Mouse (Mus musculus) hematopoietic stem cell, adult 5-6 weeks (primary cell): ENCODE data around the gene Mad1l1. TPM values are rescaled to one million over a fixed set of nuclear protein-coding genes. Genes with fewer than 3 reads are reported as not detected.

Experiments used
- ATAC-seq, 2 experiments: fragments of 125-278 bp in 1 of 2; replicated peaks in 1 of 2; 2 replicates each; pipeline ENCODE4 v1.8.0; 2016 to 2017; ENCODE audit warnings: inconsistent platforms in 2 of 2, mild to moderate bottlenecking in 2 of 2, moderate number of reproducible peaks in 2 of 2, low read depth in 1 of 2, moderate TSS enrichment in 1 of 2; ENCODE audit not compliant: low FRiP score in 2 of 2, poor library complexity in 2 of 2, severe bottlenecking in 2 of 2, insufficient read depth in 1 of 2, low TSS enrichment in 1 of 2
- total RNA-seq: library from RNA; stranded (forward); fragments of 172-1452, 232-1000 nt; gene quantifications from 2 replicates; pipeline ENCODE4 v1.2.3, GENCODE M21; 2017

The Mad1l1 gene
- total RNA-seq, 1 experiment from 2014 or later: 70.7 TPM

DNA sequence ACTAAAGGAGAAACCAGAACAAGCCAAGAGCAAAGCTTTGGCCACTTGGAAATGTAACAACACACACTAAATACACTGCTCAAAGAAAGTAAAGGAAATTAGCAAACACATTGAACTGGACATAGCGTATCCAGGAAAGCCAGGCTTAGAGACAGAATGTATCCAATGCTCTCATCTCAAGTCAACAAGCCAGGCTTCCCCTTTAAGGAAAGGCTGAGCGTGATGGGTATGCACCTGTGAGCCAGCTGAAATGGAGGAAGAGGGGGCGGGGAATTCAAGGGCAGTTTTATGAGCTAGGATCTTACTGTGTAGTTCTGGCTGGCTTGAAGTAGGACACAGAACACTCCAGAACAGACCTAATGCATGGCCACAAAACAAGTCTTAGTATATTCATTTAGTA, 215.3 kb downstream of the Mad1l1 start:
- ATAC-seq: no peak

DNA sequence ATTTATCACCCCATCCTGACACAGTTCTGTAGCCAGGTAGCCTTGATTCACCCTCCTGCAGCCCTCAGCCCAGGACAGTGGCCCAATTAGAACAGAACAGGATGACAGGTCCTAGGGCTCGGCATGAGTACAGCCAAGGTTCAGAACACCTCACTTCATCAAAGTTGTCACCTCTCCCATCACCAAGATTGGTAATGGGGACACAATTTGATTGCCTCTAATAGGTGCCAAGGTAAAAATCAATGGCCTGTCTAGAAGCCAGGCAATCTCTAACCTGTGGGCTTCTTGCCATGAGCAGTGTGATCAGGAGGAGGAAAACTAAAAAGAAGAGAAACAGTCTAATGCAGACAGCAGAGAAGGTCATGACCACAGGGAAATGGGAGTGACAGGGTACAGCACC, 216.5 kb downstream of the Mad1l1 start:
- no peak for ATAC-seq

DNA sequence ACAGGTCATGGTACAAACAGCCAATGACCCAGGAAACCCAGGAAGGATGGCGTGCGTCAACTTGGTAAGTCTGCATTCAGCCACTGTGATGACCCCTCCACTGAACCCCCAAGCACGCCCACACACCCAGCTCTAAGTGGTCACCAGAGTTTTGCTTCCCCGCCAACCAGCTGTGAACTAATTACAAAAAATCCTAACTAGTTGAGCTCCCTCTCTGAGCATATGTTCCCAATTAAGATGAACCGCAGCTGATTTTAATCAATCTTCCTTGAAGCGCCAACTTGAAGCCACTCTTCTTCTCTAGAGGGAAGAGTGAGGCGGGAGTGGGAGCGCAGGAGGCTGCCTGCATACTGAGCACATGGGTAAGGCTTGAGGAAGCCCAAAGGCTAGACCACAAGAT, 218.6 kb downstream of the Mad1l1 start:
- ATAC-seq: no peak

DNA sequence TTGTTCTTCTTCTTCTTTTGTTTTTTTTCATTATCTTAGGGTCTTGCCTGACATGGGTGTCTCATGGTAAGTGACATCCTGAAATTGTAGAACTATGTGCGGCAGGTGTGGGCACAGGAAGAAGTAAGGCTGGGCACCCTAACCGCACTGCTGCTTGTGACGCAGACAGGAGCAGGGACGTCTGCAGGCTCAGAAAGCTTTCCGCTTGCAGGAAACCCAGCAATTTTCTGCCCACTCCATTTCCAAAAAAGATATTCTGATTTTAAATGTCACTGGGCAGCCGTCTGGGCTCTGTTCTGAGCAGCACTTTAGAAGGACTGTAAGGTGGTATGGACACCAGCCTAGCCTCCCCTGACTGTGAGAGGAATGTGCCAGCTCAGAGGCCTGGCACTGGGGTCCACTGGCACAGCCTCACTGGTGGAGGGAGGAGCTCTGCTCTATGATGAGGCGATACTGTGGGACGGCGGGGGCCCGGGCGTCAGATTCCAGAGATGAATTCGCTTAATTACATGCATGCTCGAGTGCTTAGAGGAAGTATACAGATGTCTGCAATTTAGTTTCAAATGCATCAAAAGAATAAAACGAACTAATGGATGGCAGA, 219.8 kb downstream of the Mad1l1 start:
- ATAC-seq: no peak

DNA sequence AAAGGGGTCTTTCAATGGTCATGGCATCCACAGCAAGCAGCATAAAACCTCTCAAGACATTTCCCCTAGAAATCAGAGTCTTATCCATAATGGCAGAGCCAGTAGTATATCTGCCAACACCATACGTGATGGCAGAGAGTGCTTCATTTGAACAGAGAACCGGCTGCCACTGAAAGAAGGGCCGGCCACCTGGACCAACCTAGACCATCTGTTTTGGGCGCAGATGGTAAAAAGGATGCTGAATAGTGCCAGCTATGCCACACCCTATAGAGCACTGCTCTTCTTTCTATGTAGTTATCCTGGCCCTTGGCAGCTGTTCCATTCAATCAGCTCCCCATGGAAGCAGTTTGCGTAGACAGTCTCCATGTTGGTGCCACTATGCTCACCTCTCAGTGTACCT, 222.6 kb downstream of the Mad1l1 start:
- ATAC-seq: no peak

DNA sequence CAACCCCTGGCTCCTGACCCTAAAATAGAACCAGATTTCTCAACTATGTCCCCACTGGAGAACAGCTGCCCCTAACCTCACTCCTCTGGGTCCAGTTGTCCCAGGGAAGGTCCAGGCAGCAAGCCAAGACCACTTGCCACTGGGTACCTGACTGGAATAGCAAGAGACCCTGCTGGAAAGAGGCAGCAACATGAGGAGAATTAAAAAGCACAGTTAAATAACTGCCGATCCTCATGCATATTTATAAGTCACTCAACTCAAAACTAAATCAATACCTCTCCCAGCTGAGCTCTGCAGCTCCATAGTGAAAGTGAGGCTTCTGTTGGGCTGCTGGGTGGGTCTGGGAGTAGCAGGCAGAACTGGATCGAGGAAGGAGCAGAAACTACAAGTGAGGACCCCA, 226.1 kb downstream of the Mad1l1 start:
- no peak for ATAC-seq

DNA sequence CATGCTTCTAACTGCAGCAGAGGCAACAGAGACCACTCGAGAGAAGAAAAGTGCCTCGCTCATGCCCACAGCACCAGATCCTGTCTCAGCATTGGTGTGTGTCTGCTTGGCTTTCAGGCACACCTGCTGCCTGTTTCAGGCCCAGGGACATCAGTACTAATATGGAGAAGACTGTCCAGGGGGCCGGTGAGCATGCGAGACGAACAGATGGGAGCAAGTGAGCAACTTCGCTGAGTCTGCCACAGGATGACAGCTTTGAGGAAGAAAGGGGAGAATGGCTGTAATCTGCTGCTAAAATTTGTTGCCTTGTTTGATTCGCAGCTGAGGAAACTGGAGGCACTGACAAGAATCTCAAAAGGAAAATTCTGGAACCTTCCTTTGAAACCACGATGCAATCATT, 227.9 kb downstream of the Mad1l1 start:
- no peak for ATAC-seq

DNA sequence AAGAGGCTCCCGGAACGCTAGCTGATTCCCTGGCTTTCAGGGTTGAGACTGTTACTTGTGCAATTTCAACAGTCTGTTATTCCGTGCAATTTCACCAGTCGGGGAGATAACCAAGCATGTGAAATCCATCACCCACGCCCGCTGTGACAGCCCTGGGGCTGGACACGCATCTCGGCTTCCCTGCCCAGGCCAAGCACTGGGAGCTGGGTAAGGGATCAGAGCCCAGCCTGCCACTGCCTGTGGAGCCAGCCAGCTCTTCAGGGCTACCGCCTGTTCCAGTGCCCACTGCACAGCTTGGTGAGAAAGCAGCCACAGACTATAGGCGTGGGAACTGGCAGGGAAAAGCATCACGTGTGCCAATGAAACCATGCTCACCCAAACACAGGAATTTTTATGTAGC, 229.8 kb downstream of the Mad1l1 start:
- no peak for ATAC-seq

DNA sequence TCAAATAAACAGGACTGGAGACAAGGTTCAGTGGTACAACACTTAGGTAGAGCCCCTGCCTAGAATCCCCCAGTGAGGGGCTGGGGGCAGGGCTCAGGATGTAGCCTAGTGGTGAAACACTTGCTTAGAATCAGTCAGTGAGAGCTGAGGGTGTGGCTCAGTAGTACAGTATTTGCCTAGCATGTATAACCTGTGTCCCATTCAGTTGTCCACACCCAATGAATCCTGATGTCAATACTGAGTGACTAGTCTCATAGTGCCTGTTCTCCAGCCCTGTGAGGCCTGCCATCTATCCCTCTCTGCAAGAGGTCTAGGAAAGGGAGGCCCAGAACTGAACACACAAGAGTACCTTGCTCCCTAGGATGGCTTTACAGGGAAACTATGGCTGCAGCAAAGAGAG, 232.1 kb downstream of the Mad1l1 start:
- no peak for ATAC-seq

DNA sequence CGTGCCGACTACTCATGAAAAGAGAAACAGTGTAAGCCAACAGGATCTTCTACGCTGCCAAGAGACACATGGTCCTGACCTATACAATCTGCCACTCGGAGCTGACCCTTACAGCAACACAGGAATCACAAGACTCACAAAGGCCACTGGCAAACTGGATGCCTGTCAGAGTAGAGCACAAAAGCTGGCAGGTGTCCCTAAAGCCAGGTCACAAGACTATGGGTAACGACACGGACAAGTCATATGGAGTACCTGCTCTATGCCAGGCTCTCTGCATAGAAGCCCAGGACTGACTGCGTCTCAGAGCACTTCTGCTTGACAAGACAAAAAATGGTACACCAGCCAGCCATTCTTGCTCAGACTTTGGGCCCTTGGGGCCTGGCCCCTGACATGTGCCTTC, 234.1 kb downstream of the Mad1l1 start:
- no peak for ATAC-seq

DNA sequence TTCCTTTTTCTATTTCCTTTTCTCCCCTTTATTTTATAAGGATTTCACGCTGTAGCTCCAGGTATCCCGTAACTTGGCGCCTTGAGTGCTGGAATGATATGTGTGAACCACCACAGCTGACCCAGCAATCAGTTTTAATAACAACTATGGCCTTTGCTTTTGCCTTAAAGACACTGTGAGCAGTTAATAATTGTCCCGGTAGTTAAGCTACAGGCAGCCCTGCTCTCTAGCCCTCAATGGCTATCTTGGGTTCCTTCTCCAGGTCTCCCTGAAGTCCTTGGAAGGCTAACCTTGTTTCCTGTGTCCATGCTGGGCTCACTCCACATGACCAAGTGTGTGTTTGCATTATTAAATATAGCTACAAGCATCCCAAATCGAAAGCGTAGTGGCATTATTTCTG, 237.0 kb downstream of the Mad1l1 start:
- no peak for ATAC-seq

DNA sequence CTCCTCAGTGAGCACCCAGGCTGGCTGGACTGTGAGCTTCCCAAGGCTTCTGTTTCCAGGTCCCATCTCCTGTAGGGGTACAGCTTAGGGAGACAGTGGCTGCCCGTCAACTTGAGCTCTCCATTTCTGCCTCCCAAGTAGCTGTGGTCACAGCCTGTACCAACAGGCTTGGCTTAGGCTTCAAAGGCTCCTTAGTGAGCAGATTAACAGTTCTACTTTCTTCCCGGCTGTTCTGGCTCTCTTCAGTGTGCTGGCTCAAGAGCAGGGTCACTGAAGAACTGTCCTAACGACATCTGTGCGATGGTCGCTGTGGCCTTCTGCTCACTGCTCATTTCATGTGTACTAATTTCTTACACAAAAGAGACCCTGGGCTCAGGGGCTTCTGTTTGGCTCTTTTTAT, 237.4 kb downstream of the Mad1l1 start:
- ATAC-seq: no peak

DNA sequence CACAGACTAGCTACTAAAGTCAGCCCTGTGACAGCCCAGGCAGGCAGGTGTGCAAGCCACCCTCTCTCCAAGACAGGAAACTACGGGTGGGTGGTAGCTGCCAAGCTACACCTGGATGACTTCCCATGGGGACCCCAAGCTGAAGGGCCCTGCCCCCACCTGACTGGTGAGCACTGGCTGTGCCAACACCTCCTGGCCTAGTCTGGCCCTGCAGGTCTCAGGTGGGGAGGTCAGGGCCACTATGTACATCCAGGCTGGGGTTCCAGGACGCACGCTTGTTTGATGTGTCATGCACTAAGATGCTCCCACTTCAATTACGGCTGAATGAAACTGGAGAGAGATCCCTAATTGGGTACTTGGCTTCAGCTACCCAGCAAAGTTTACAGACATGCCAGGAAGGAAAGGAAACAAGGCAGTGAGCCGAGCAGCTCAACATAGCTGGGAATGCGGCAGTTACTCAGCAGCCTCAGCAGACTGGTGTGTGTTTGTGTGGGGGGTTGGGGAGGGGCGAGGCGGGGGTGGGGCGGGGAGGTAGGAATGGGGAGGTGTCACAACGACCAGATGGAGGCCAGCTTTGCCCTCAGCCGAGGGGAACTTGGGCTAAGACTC, 239.0 kb downstream of the Mad1l1 start:
- ATAC-seq: no peak

DNA sequence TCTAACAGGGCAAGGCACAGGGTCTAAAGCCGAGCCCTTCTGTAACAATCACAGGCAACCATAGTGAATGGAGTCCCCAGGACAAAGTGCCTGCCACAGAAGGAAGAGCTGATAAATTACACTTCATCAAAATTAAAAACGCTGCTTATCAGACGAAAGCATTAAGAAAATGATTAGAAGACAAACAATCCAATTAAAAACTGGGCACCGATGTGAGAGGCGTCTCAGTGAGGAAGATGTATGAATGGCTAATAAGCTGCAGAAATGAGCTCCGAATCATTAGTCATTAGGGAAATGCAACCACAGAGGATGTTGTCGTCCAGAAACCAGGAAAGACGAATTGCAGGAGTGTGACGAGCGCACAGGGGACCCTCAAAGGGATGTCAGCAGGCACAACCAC, 240.3 kb downstream of the Mad1l1 start:
- ATAC-seq: no peak

DNA sequence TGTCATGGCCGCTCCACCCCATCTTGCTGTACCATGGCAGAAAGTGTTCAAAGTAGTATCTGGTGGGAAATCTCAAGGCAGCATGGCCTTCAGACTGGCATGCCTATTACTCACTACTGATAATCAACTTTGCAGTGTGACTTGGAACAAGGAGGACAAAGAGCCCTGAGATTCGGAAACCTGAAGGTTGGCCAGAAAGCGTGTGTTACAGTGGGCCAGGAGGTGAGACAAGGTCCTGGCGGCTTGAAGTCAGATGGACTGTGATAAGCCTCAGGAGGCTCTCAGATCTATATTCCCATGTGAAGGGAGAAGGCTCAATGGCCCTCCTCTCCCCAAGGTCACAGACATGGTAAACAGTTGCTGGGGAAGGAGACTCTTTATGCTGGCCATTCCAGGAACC, 241.8 kb downstream of the Mad1l1 start:
- no peak for ATAC-seq

DNA sequence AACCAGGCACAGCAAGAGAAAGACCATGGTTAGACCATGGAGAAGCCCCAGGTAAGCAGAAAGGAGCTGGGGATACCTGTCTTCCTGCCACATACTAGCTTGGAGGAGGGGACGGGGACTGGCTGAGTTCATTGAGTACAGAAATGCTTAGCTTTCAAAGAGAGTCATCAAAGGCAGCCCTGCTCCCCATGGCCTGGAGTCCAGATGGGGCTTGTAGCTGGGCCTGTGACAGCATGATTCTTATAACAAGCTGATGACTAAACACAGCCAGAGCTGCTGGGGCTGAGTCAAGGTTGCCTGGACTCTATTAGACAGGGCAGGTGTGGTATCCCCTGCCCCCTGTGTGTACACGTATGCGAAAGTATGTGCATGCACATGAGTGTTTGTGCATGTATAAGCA, 242.9 kb downstream of the Mad1l1 start:
- no peak for ATAC-seq

DNA sequence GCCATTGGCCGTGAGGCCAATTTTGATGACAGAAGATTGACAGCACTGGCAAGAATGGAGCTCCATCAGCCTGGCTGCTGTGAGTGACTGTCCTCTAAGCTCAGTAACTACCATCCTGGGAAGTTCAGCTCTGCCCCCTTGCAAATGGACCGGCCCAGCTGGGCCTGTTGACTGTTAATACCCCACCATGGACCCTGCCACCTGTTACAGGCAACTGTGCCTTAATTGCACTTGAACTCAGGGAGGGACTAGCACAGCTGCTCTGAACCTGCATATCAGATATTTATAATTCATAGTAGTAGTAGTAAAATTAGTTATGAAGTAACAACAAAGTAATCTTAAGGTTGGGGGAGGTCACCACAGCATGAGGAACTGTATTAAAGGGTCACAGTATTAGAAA, 244.9 kb downstream of the Mad1l1 start:
- ATAC-seq: no peak

DNA sequence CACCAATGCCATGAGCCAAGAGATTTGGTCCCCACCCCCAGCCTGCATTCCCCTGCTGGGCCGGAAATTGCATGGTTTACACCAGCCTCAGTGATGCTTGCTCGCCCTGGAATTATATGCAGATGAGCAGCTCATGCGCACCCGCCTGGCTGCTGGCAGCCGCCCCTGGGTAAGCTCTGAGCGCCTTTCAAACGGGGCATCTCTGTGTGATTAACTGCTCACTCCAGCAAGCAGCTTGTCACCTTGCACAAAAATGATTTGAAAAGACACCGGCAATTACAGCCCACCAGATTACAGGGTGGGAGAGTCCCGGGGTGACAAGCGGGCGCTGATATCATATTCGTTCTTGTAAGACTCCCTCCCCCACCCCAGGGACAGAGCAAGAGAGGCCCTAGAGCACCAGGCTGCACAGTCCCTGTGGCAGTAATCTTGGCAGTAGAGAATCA, 247.7 kb downstream of the Mad1l1 start:
- ATAC-seq: no peak

DNA sequence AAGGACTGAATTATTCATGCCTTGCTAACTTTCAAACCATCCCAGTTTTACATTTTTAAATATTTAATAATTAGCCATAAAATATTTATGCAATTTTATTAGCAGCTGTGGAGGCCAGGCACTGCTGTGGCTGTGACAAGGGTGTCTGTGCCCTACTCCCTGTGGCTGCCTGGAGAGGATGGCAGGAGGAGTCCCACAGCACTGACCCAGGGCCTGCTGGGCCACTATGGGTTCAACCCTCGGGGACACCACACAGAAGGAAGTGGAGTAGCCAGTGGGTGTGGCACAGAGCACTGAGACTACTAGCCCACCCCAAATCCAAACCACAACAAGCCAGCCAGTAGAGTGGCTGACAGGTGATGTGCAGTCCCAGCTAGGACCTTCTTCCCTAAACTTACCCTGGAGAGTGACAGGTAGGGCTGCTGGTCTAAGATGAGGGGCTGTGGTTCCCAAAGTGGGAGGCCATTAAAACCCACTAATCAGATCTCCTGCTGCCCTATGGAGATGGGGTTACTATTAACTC, 248.1 kb downstream of the Mad1l1 start:
- no peak for ATAC-seq
